Mouse (Mus musculus): ENCODE data around the gene Hoxb13.

DNA sequence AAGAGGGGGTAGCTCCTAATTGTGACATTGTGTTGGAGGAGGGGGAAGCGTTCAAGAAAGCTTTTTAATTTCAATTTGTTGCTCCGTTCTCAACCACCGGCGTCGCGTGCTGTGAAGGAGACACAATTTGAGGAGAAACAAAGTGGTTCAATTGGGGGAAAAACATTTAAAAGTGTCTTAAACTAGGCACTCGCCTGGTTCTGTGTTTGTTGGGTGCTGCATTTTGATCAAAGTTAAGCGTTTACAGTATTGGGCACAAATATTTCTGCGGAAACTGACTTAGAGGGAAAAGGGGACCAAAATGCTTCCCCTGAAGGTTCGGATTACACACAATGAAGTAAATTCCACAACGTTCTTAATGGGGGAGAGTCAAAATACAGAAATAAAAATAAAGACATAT, 10.2 kb downstream of the Hoxb13 start:
- TF ChIP-seq CTCF (IDR thresholded peaks at IDR 0.05 in 2 of 3, conservative IDR thresholded peaks at IDR 0.05 in 1 of 3; ENCODE audit: control insufficient read depth in 1 of 3, insufficient read depth in 1 of 3, low read depth in 2 of 3, low read length in 3 of 3, poor library complexity in 1 of 3, severe bottlenecking in 1 of 3) (no peak), GATA1 (IDR thresholded peaks at IDR 0.05; ENCODE audit: low read depth, low read length) (no peak), ETS1 (IDR thresholded peaks at IDR 0.05; ENCODE audit: low read depth, low read length) (no peak), UBTF (IDR thresholded peaks at IDR 0.05; ENCODE audit: borderline replicate concordance, insufficient read depth, low read depth, low read length) (no peak)

All from MEL (cell line).